Mouse (Mus musculus) layer of hippocampus, adult 11-12 months (tissue): ENCODE measurements around the gene Itgam.
A peak's percentile ranks its signal among the peaks of the same experiment; 100 is the strongest.
"Not testable (repeated sequence)": the region's sequence is repeated elsewhere in the genome, so short reads cannot be mapped to it uniquely, and the experiment has no call there.

Experiments
- DNase-seq: peaks from one replicate; pipeline ENCODE4 v3.0.0; 2022; ENCODE audit warnings: low spot score

Itgam gene

DNA sequence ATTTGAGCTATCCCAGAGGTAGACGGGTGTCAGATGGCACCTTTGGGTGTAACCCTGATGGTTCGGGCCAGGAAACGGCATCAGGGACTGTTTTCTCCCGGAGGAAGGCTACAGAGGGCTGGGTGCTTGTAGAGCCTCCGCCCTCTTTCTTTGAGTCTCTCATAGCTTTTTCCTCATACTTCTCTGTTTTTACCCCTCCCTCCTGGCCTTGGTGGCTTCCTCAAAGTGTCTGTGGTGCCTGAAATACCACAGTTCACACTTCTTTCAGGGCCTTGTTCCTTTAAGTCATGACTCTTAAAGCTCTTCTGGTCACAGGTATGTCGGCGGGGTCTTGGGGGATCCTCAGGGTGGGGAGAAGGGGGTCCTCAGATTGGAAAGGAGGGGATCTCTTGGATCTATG lies at the start of gene Itgam, which contains the start of gene Gm49368:
Gene Itgam (plus strand): TSS at position 185 of the 400 bp plus-strand sequence.
Gene Gm49368 (plus strand): TSS at position 228 of the 400 bp plus-strand sequence.
- no peak for DNase-seq

- no peak for DNase-seq
Measured at GRCm38 (mm10) chr7:128013116-128013515, 49.3 kb upstream of the Itgam start.

GRCm38 (mm10) chr7:128016134-128016533 lies 46.3 kb upstream of the Itgam start:
- DNase-seq: not testable (repeated sequence)

GRCm38 (mm10) chr7:128016650-128017049 lies 45.8 kb upstream of the Itgam start:
- no peak for DNase-seq

DNA sequence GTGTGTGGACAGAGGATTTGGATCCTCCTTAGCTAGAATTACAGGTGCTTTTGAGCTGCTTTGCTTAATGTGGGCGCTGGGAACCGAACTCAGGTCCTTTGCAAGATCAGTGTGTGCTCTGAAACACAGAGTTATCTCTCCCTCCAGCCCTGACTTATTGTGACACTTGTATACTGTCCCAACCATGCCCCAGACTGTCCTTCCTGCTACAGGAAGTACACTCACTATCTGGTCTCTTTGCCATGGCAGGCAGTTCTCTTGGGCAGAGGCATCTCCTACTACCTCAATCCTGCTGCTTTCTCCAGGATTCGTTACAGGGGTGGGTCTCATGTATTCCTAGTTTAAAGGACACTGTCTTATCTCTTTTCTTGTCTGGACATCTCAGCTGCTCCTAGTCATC lies 44.2 kb upstream of the Itgam start:
- no peak for DNase-seq

- DNase-seq: no peak
Measured at GRCm38 (mm10) chr7:128019187-128019586, 43.3 kb upstream of the Itgam start.

- DNase-seq: no peak
Measured at GRCm38 (mm10) chr7:128022974-128023373, 39.5 kb upstream of the Itgam start.

GRCm38 (mm10) chr7:128023565-128023964 lies 38.9 kb upstream of the Itgam start:
- no peak for DNase-seq

- no peak for DNase-seq
Measured at GRCm38 (mm10) chr7:128024364-128024763, 38.1 kb upstream of the Itgam start.

GRCm38 (mm10) chr7:128024932-128025331 lies 37.5 kb upstream of the Itgam start:
- DNase-seq: no peak

- DNase-seq: no peak
Measured at GRCm38 (mm10) chr7:128025381-128025780, 37.1 kb upstream of the Itgam start.

DNA sequence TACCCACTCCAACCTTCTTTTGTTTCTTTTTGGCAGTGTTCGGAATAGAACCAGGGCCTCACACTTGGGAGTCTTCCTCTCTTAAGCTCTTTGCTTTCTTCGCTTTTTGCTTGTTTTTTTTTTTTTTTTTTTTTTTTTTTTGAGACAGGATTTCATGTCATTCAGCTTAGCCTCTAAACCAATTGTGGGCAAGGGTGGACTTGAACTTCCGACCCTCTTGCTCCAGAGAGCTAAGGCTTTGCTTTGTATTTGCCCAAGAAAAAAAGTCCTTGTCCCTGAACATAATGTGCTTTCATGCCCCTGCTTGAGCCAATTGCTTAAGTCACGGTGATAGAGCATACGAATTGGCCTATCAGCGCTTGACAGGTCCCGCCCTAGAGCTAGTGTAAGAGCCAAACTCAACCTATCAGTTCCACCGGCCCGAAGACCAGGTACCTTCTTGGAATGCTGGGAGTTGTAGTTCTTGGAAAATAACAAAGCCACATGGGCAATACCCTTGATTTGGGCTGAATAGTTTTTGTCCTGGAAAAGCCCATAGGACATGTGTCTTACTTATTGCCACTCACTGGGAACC lies 30.9 kb upstream of the Itgam start:
- DNase-seq: no peak

GRCm38 (mm10) chr7:128032290-128032988 lies 30.0 kb upstream of the Itgam start:
- DNase-seq: no peak

GRCm38 (mm10) chr7:128032989-128033293 lies 29.5 kb upstream of the Itgam start:
- DNase-seq: no peak

- no peak for DNase-seq
Measured at GRCm38 (mm10) chr7:128033616-128034015, 28.8 kb upstream of the Itgam start.

DNA sequence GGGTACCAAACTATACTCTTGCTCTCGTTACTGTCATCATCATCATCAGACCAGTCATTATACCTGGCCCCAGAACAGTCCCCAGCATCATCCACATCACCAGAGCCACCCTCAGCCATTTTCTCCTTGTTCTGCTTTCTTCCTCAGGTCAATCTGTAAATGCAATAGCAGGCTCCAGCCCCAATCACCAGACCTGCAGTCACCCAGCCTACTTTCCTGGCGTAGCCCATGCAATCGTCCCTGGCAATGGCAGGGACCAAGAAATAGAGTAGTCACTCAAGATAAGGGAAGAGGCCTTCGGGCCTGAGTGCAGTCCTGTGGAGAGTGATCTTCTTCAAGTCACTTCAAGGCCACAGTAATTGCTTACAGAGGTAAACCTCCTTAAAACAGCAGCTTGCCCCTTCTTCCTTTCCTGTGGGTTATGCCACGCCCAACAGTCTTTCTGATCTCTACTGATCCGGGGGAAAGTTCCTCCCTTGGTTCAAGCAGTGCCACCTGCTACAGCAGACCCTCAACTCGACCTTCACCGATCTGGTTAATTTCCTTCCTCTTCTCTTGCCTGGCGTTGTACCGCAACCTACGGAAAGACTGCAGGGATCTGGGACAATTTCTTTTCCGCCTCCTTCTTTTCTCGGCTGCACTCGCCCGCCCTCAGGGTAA lies 20.1 kb upstream of the Itgam start:
- DNase-seq: not testable (repeated sequence)

DNA sequence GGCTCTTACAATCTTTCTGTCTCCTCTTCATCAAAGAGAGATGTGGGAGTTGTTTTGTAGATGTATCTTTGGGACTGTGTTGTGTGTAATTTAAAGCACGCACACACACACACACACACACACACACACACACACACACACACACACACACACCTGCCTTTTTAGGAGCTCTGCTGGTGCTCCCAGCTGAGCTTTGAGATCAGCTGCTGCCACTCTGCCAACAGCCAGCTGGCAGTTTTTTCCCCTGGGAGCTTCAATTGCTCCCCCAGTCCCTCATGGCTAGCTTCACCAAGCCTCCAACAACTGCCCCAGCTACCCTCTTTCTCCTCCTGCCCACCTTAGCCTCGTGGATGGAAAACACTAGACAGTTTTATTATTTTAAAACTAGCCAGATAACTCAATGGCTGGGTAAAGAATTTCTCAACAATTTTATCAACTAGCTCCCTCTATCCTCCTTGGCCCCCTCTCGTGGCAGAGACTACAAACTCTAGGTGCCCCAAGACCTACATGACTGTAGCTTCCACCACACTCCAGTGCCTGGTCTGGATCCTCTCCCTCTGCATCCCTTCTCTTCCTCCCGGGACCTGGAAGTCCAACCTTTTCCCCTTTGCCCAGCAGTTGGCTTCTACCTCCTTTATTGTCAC lies 18.2 kb upstream of the Itgam start:
- DNase-seq: no peak

DNA sequence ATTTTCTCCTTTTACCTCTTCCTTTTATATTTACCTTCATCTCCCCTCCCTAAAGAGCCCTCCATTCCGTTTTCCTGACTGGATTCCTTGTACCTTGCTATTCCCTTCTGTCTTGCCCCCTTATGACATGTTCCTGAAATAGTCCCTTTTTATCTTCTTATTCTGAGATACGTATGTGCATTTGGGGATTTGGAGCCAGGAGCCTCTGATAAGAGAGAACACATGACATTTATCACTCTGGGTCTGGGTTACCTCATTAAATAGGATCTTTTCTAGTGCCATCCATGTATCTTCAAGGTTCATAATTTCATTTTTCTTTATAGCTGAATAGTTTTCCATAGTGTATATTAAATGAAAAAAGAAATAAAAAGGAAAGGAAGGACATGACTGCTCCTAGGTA lies 16.8 kb upstream of the Itgam start:
- no peak for DNase-seq

- DNase-seq: peak; percentile 14
Measured at GRCm38 (mm10) chr7:128048819-128049218, 13.6 kb upstream of the Itgam start.

GRCm38 (mm10) chr7:128049254-128049653 lies 13.2 kb upstream of the Itgam start:
- no peak for DNase-seq

- no peak for DNase-seq
Measured at GRCm38 (mm10) chr7:128050739-128051138, 11.7 kb upstream of the Itgam start.

DNA sequence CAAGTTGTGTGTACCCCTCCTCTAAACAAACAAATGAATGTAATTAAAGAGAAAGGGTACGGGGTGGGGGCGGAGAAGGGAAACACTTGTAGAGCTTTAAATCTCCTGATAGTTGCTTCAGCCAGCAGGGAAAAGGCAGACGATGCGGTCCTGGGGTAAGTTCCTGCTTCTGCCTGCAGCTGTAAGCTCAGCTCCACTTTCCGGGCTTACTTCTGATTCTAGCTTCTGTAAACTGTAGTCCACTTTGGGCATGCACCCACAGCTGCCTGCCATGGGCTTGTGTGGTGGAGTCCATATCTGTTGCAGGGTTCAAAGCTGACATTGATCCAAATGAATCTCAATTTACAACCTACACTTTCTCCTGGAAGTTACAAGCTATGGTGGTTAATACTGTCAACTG lies 9.4 kb upstream of the Itgam start:
- DNase-seq: no peak

DNA sequence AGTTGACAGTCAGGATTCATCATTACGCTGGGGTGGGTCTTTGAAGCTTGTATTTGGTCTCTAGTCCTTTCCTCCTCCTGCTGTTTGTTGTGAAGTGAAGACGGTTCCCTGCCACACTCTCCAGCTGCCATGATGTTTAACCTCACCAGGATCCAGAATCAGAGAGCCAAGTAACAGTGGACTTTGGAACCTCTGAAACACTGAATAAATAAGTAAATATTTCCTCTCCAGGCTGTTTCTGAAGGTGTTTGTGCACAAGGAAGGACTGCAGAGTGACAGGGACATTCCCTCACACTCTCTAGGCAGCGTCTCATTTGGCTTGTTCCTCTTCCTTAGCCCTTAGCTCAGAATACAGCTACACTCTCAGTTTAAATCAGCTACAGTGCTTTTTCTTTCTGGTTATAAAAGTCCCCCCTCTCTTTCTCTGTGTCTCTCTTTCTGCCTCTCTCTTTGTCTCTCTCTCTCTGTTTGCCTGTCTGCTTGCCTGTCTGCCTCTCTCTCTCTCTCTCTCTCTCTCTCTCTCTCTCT lies 5.5 kb upstream of the Itgam start:
- no peak for DNase-seq
